Mouse (Mus musculus) spleen, adult 2 months (tissue): ENCODE measurements around the gene Aida.

Experiments
- CTCF ChIP-seq: fragments of 200-500 bp; IDR thresholded peaks from 2 replicates; pipeline ENCODE4 v1.5.1; 2011; ENCODE audit warnings: mild to moderate bottlenecking, inconsistent platforms; ENCODE audit not compliant: insufficient read depth, insufficient read length, insufficient replicate concordance; ENCODE audit errors: extremely low read depth
- POLR2A ChIP-seq: fragments of 200-500 bp; IDR thresholded peaks from 2 replicates; pipeline ENCODE4 v1.6.1; 2011; ENCODE audit warnings: low read depth, low read length, inconsistent platforms

DNA sequence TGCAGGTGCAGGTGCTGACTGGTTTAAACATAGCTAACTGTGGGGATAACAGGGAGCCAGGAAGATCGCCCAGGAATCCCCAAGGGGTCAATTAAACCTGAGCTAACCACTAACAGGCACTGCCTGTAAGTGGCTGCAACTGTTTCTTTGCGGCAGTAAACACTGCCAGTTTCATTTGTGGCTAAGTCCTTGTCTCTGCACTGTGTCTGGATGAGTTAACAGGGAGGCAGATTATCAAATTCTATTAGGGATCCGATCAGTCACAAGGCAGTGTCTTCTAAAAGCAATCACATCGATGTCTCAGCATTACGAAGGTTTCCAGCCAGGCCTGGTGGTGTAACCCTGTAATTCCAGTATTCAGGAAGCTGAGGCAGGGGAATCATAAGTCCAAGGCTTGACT lies 70.0 kb downstream of the Aida start:
- TF ChIP-seq POLR2A (no peak), CTCF (no peak)
